9 mouse cellular contexts compared by ENCODE assay signal in the genomic region with DNA sequence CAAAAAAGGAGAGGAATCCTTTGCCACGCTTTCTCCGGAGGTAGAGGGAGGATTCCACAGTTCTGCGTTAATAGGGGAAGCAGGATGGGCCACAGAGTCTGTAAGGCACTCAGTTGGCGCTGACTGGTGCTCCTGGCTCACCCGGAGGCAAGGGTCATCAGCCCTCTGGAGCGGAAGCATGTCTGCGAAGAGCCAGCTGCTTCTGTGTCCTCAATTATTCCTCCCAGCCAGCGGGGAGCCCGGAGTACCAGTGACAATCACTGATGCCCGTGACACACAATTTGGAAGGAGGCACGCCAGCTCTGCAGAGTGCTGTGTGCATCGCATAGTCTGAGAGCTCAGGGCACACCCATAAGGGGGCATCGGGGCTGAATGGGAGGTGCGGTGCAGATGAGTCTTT. TPM values are rescaled to one million over a fixed set of nuclear protein-coding genes. Genes with fewer than 3 reads are reported as not detected.
DNase-seq lines count a peak whose midpoint lies in the region; ATAC-seq and TF ChIP-seq lines count a peak whose summit lies in the region.
"Had no signal": no experiment of that assay in that cellular context is flagged by ENCODE, and none has a peak within 500 bp of the region (broad histone marks: within the 10 kb centered on the region; RNA-seq: fewer than 3 reads in every experiment).

No protein-coding gene starts in this region.

- WGBS in lung, embryonic 14.5 days: 47% methylated on average over 14 of the region's 14 CpGs
- WGBS in hindbrain, embryonic 15.5 days: 30% methylated on average over 14 of the region's 14 CpGs
- 24% methylated on average over 14 of the region's 14 CpGs for WGBS in neural tube, embryonic 15.5 days

- H3K4me1 ChIP-seq in lung, embryonic 14.5 days (ENCODE audit: insufficient read depth): peaks cover 47% of the 10 kb centered on the region
- H3K4me1 ChIP-seq in hindbrain, embryonic 15.5 days (replicated peaks): peaks cover 46% of the 10 kb centered on the region
- H3K4me1 ChIP-seq in neural tube, embryonic 15.5 days: peaks cover 64% of the 10 kb centered on the region

- no peaks in the 10 kb centered on the region for H3K27me3 ChIP-seq in lung, embryonic 14.5 days (ENCODE audit: insufficient read depth, low read length)
- no peaks in the 10 kb centered on the region for H3K27me3 ChIP-seq in hindbrain, embryonic 15.5 days
- H3K27me3 ChIP-seq in neural tube, embryonic 15.5 days (replicated peaks): no peaks in the 10 kb centered on the region

- no peak for ATAC-seq in lung, embryonic 14.5 days (ENCODE audit: insufficient read depth)
- ATAC-seq in hindbrain, embryonic 15.5 days (ENCODE audit: low FRiP score, low read depth): 0 out of 2 replicates have a peak, but pooled peaks have one; percentile 9
- ATAC-seq in neural tube, embryonic 15.5 days (ENCODE audit: low FRiP score): peak; percentile 7; the same call in 1 of the 2 replicates

- no peak overlapping the region for H3K4me3 ChIP-seq in lung, embryonic 14.5 days (ENCODE audit: low read depth, low read length)
- H3K4me3 ChIP-seq in hindbrain, embryonic 15.5 days: no peak overlapping the region
- H3K4me3 ChIP-seq in neural tube, embryonic 15.5 days (replicated peaks): no peak overlapping the region
- H3K4me3 ChIP-seq: megakaryocyte, embryonic 14.5 days had no signal

- no peaks in the 10 kb centered on the region for H3K36me3 ChIP-seq in lung, embryonic 14.5 days (ENCODE audit: insufficient read depth)
- no peaks in the 10 kb centered on the region for H3K36me3 ChIP-seq in hindbrain, embryonic 15.5 days
- H3K36me3 ChIP-seq in neural tube, embryonic 15.5 days: no peaks in the 10 kb centered on the region

- peak overlapping the region; percentile 75 for H3K27ac ChIP-seq in lung, embryonic 14.5 days (ENCODE audit: low read depth)
- H3K27ac ChIP-seq in hindbrain, embryonic 15.5 days (replicated peaks): 0 out of 2 replicates have a peak overlapping the region, but pooled peaks have one; percentile 5
- H3K27ac ChIP-seq in neural tube, embryonic 15.5 days (replicated peaks): peak overlapping the region; percentile 54; the same call in 1 of the 2 replicates

- H3K9me3 ChIP-seq in lung, embryonic 14.5 days (ENCODE audit: low read depth, low read length): no peaks in the 10 kb centered on the region
- H3K9me3 ChIP-seq in hindbrain, embryonic 15.5 days: no peaks in the 10 kb centered on the region
- H3K9me3 ChIP-seq in neural tube, embryonic 15.5 days (replicated peaks): no peaks in the 10 kb centered on the region
- H3K9me3 ChIP-seq: megakaryocyte, embryonic 14.5 days had no signal

- H3K4me2 ChIP-seq in lung, embryonic 14.5 days: no peak overlapping the region
- peak overlapping the region; percentile 6; the same call in 1 of the 2 replicates for H3K4me2 ChIP-seq in hindbrain, embryonic 15.5 days
- H3K4me2 ChIP-seq in neural tube, embryonic 15.5 days: peak overlapping the region; percentile 27

- no peak overlapping the region for H3K9ac ChIP-seq in lung, embryonic 14.5 days
- 0 out of 2 replicates have a peak overlapping the region, but pooled peaks have one; percentile 3 for H3K9ac ChIP-seq in hindbrain, embryonic 15.5 days
- H3K9ac ChIP-seq in neural tube, embryonic 15.5 days (replicated peaks): no peak overlapping the region

- no peak for TF ChIP-seq CTCF in lung, embryonic 14.5 days (IDR thresholded peaks at IDR 0.05; ENCODE audit: low read depth)

- peak; percentile 73 for DNase-seq in cerebellum, adult 11-12 months
- no peak for DNase-seq in cerebellum, adult 11 months
- DNase-seq in lung, embryonic 14.5 days: peak; percentile 75
- no peak for DNase-seq in lung, adult 18-20 months
- DNase-seq in frontal cortex, adult 2 months (ENCODE audit: extremely low spot score in 1 of 2, low spot score in 1 of 2): no peak
- DNase-seq in adrenal gland, adult 8-10 months: no peak

RNA-seq across cellular contexts. Expression of gene Abtb1, which starts 54.3 kb away (rescaled TPM):
- 29.5 and 34.7 TPM in 2 replicates for polyA plus RNA-seq in lung, embryonic 14.5 days (2014; fragmentation: Nextera tagmentation; extraction: Ambion mirVana)
- 38.2 and 40.3 TPM in 2 replicates for polyA plus RNA-seq in hindbrain, embryonic 15.5 days (2015; fragmentation: Nextera tagmentation; extraction: Ambion mirVana)
- polyA plus RNA-seq in neural tube, embryonic 15.5 days (2015; fragmentation: Nextera tagmentation; extraction: Ambion mirVana): 42.4 and 45.4 TPM in 2 replicates
- polyA plus RNA-seq in frontal cortex, adult 2 months (2012; rRNA removed): 75.4 and 82.3 TPM in 2 replicates
- 10 to 100 TPM; 32.5 to 43.7 (median 39.8) TPM for total RNA-seq in adrenal gland, adult 8-10 months (2022)

Comparison
In these comparisons a context has a peak if more than half of its experiments do, and no peak if none do; other contexts are left out.
1. DNase-seq: peak in cerebellum, adult 11-12 months (single experiment) and lung, embryonic 14.5 days (single experiment); none in cerebellum, adult 11 months (single experiment), lung, adult 18-20 months (0 of 2), frontal cortex, adult 2 months (0 of 2) and adrenal gland, adult 8-10 months (single experiment).
2. H3K27ac ChIP-seq: peak in every context shown above with its lines; median percentile 75 in lung, embryonic 14.5 days; 54 in neural tube, embryonic 15.5 days; 5 in hindbrain, embryonic 15.5 days.